Mouse (Mus musculus) heart, postnatal 4 days (tissue): ENCODE measurements around the gene Sebox. TPM values are rescaled to one million over a fixed set of nuclear protein-coding genes. Genes with fewer than 3 reads are reported as not detected.
"Not testable (repeated sequence)": the region's sequence is repeated elsewhere in the genome, so short reads cannot be mapped to it uniquely, and the experiment has no call there.

Experiments
- DNase-seq: peaks from one replicate; pipeline ENCODE4 v3.0.0; 2021
- total RNA-seq, 2 experiments: library from RNA; stranded (reverse); gene quantifications; 2 replicates each; pipeline ENCODE4 v1.2.3; 2021

Sebox gene
- total RNA-seq, 2 experiments from 2014 or later = not detected

DNA sequence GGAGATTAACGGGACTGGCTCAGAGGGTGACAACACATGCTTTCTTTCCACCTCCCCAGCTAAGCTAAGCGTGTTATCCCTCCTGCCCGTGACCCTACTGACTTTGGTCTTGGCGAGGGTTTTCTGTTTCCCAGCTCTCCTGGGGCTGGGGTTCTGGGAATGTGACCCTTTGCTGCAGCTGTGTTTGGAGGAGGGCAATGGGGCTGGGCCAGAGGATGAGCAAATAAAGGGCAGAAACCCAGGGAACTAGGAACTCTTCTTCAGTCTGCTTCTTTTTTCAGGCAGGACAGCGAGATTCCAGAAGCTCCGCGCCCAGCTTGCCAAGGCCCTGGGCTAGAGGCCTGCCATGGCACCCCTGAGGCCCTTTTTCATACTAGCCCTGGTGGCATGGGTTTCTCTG, 4.2 kb upstream of the Sebox start, which contains the start of gene Vtn:
Vtn (plus strand) TSS at position 88 of the 400 bp plus-strand sequence.
- DNase-seq = no peak

DNA sequence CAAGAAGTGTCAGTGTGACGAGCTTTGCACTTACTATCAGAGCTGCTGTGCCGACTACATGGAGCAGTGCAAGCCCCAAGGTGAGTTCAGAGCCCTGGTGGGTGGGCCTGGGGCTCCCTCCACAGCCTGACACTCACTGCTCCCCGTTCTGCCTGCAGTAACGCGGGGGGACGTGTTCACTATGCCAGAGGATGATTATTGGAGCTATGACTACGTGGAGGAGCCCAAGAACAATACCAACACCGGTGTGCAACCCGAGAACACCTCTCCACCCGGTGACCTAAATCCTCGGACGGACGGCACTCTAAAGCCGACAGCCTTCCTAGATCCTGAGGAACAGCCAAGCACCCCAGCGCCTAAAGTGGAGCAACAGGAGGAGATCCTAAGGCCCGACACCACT, 3.7 kb upstream of the Sebox start:
- DNase-seq = no peak

DNA sequence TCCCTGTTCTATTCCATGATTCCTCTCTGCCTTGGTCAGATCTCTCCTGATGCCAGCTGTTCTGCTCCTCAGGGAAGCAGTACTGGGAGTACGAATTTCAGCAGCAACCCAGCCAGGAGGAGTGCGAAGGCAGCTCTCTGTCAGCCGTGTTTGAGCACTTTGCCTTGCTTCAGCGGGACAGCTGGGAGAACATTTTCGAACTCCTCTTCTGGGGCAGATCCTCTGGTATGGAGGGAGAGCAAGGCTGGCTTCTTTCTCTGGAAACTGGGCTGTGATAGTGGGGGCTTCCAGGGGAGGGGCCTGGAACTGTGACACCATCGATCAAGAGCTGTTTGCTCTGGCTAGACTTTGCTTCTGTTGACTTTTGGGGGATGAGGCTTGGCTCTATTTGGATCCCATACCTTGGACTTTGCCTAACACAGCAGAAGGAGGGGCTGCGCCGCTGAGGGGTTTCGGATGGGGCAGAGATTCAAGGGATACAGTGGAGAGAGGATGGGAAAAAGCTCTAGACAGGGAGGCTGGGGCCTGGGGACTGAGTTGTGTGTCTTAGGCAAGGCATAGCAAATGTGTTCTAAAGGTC, 2.5 kb upstream of the Sebox start:
- no peak for DNase-seq

DNA sequence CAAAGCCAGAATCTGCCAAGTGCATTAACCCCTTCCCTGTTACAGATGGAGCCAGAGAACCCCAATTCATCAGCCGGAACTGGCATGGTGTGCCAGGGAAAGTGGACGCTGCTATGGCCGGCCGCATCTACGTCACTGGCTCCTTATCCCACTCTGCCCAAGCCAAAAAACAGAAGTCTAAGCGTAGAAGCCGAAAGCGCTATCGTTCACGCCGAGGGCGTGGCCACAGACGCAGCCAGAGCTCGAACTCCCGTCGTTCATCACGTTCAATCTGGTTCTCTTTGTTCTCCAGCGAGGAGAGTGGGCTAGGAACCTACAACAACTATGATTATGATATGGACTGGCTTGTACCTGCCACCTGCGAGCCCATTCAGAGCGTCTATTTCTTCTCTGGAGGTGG, 1.7 kb upstream of the Sebox start:
- no peak for DNase-seq

DNA sequence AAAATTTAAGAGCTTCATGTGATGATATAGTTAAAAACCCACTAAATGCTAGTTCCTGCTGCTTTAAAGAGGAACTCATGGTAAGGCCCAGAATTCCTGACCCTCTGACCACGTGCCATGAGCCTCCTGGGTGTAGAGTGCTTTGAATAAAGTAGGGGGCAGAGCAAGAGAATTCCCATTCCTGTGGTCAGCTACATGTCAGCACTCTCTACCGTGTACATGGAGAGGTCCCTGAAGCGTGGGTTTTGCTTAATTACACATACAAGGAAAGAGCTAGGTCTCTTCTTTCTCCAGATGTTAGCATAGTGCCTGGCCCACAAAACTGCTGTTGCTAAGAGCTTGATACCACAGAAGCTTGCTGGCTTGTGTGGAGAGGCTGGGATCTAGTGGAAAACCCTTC, 2.2 kb downstream of the Sebox start:
- DNase-seq = no peak

DNA sequence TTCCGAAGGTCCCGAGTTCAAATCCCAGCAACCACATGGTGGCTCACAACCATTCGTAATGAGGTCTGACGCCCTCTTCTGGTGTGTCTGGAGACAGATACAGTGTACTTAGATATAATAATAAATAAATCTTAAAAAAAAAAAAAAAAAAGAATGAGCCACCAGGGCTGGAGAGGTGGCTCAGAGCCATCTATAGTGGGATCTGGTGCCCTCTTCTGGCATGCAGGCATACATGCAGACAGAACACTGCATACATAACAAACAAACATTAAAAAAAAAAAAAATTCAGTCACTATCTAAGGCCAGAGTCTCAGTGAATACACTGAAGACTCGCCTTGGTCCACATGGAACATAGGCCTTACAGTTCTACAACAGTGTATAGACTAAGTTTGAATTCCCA, 5.9 kb downstream of the Sebox start:
- no peak for DNase-seq

DNA sequence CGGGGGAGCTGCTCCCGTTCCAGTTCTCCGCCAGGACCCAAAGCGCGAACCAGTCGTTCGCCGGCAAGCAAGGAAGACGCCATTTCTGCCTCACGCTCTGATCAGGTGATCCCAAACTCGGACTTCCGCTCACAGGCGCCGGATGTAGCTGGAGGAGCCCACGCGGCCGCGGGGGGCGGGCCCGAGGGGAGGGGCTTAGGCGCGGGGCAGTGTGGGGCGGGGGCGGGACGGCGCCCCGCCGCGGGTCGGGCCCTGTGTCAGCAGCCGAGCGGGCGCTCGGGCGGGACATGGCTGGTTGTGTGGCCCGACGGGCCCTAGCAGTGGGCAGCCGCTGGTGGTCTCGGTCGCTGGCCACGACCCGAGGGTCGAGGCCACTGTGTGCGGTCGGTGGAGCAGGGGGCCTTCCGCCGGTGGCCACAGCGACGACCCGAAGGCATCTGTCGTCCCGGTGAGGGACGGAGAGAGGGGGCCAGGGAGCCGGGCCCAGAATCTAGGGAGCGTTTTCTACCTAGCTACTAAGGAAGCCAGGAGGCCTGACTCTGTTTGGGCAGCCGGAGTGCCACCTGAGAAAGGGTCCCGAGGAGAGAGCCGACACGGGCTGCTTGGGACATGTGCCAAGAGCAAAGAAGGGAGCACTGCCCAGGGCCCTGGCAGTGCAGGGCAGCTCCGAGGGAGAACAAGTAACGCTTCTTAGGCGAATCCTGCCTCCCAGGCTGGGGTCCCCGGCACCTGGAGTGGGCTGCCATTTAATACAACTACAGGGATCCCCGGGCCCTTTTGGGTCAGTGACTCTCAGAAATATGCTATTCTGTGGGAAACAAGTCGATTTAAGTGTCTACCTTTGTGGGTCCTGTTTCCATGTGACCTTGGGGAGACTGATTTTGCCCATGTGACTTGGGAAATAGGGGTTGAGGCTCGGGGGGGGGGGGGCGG, 9.0 kb downstream of the Sebox start, which contains the start of the genes Tmem199 and Poldip2:
Tmem199 (minus strand) TSS at position 148 of the 933 bp plus-strand sequence.
Poldip2 (plus strand) TSS at position 169 of the 933 bp plus-strand sequence.
- peak; percentile 92 for DNase-seq

DNA sequence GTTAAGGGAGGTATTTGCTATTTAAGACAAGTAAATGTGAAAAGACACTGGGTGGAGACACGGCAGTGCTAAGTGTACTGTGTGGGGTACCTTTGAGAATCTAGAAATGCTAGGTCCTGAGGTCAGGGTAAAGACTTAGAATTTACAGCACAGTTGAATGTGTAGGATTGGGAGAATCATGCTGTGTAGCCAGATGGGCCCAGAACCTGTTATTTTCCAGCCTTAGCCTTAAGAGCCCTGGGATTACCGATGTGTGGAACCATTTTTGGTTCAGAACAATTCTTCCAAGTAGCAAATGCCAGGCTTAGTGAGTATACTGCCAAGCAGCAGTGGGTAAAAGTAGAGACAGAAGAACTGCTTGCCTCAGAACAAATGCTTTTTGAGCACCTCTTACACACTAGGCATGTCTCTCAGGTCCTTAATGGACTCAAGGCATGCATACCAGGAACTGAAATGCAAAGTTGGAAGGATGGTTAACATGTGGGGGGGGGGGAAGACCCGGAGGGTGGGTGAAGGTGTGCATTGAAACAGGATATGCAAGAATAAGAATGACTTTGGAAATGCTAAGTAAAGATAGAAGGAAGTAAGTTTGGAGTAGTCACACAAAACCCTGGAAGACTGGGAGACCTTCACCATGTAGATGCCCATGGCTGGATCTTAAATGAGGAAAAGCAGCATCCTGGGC, 10.0 kb downstream of the Sebox start:
- DNase-seq = no peak

DNA sequence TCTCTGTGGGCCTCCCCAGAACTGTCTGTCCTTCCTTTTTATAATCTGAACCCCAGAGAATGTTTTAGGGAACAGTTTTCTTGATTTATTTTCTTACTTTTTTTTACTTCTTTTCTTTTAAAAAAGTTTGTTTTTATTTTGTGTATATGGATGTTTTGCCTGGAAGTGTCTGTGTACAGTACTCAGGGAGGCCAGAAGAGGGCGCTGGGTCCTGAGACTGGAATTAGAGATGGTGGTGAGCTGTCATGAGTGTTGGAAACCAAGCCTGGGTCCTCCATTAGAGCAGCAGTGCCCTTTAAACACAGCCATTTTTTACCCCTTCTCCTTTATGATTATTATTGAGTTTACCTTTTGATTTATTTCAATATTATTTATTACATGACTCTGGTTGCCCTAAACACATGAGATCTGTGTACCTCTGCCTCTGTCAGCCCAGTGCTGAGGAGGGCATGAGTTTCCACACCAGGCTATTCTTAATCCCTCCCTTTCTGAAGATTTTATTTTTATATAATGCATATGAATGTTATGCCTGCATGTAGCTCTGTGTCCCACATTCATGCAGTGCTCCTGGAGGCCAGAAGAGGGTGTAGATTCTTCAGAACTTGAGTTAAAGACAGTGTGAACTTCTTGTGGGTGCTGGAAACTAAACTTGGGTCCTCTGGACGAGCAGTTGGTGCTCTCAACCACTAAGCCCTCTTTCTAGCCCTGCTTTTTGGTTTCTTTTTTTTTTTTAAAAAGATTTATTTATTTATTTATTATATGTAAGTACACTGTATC, 12.5 kb downstream of the Sebox start:
- DNase-seq = no peak

DNA sequence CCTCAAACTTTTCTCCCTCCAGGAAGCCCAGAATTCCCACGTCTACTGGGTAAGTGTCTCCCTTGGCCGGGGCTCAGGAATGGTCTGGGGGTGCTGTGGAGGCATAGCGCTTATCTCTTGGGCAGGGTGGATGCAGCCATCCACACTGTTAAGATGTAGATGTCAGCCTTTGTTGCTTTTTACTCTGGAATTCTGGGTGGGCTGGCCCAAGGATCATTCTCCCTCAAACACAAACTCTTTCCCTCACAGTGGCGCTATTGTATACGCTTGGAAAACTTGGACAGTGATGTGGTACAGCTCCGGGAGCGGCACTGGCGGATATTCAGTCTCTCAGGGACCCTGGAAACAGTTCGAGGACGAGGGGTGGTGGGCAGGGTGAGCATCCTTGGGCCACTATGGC, 15.7 kb downstream of the Sebox start:
- no peak for DNase-seq

DNA sequence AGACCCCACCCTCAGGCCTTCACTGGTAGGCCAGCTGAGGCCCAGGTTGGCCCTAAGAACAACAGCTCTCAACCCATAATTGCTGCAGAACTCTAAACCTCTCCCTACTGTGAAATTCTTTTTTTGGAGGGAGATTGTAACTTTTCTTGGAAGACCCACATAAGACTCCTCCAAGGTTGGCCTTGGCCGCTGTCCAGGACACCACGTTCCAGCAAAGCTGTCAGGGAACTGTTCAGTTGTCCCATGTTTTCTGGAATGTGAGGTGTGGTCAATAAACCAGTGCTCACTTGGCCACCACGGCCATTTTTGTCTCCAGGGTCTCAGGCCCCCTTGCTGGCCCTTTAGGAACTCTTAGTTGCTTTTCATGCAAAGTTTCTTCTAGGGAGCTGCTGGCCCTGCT, 18.6 kb downstream of the Sebox start:
- no peak for DNase-seq

DNA sequence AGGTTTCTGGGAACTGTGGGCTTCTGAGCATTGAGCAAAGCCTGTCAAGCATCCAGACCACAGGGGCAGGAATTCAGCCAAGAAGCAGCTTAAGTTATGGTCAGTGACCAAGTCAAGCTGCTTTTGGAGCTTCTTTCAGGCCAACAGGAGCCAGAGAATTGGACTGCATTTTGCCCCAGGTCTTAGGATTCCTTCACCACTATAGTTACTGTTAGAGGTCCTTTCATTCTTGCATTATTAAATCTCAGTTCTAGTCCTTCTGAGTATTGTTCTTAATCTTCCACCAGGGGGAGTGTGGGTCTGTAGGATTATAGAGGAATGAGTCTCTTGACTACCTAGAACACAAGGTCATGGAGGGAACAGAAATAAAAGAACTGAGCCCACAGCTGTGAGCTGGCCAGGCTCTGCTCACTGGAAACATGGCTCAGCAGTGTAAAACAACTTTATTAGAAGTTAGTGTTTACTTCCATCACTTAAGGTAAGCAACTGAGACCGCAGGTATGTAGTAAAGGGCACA, 19.3 kb downstream of the Sebox start:
- no peak for DNase-seq

DNA sequence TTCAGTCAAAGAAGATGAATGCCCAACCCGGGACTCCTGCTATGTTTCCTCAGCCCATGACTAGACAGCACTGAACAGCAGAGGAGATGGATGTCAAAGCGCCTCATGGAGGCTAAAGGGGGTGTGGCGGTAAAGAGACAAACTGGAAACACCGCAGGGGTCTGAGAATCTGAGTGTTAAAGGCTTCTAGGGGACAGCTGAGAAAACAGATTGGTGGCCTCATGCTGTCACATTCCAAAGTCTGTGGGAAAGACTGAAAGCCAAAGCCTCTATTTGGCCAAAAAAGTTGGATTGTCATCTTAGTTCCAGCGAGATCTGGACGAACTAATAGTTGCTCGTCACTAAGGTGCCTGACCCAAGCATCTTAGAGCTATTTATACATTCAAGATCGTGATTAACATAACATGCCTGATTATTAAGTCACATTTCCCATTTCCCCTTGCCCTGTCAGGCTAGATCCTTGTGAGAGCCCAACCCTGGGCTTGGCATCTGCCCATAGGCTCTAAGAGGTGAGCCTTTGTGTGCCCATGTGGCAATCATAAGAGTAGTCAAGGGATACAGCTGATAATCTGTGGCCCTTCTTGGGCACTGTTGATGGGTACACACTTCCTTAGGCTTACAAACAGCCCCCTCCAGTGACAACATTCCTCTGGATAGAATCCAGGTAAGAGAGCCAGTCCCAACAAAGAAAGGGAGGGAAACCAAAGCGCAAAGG, 20.2 kb downstream of the Sebox start:
- no peak for DNase-seq

DNA sequence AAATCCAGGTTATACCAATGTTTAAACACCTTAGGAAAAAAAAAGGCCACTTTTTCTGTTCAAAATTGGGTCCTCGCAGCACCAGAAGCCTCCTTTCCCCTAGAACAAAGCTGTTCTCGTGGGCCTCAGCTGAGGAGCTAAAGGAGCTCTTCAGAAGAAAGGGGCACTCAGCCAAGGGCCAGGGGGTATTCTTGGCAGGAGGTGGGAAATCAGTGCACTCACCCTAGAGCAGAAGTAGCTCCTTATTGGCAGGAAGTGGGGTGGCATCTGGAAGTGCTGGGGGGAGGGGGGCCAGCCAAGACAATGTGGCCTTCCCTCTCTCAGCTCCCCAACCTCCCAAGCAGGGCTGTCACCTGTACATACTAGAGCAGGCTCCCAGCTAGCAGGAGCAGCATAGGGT, 21.6 kb downstream of the Sebox start:
- no peak for DNase-seq

DNA sequence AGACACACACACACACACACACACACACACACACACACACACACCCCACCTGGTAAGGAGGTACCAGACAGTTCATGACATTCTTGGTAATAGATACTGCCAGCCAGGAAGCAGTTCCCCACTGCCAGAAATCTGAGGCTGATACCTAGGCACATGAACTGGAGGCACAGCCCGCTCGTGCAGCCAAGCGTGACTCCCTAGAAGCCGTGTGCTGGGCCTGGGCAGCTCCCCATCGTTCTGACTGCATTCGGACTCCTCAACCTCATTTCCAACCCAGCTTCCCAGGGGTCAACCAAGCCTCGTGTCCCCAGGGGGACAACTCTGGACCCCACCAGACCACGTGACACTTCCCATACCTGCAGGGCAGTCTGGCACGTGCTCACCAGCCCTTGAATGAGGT, 25.5 kb downstream of the Sebox start:
- DNase-seq = no peak

DNA sequence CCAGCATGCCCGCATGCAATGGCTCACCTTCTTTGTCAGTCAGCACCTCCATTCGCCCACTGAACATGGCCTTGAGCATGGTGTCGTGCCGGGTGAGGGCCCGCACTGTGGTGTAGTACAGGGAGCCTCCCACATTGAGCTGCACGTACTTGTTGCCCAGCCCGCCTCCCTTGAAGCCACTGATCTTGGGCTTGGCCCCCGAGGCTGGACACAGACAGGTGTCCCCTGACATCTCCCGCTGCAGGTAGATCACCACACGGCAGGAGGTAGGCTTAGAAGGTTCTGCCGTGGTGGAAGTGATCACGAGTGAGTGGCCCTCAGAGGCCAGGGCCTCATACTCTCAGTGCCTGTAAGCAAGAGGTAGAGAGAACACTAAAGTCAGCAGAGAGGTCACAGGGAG, 26.8 kb downstream of the Sebox start:
- DNase-seq = no peak

DNA sequence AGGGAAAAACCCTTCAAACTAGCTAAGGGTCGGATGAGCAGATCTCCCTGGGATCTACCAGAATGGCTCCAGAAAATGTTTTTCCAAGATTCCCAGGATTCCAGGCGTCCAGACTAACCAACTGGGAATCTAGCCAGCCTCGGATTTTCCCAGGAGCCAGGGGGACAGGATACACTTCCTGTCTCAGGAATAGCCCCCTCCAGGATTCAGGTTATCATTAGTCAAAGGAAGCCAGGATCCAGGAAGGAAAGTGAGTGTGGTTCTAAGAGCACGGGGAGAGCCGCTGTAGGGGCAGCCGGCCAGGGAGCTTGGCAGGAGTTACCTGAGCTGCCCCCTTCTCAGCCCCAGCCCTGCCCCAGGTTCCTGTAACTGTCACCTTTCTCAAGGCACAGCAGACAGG, 27.8 kb downstream of the Sebox start:
- peak; percentile 73 for DNase-seq

DNA sequence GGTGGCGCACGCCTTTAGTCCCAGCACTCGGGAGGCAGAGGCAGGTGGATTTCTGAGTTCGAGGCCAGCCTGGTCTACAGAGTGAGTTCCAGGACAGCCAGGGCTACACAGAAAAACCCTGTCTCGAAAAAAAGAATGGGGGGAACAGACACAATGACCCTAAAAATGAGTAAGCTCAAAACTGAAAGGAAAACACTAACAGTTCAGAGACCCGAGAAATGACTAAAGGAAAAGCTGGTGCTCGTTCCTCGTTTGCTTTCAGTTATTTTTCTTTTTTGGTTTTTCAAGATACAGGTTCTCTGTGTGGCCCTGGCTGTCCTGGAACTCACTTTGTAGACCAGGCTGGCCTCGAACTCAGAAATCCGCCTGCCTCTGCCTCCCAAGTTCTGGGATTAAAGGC, 28.3 kb downstream of the Sebox start:
- not testable (repeated sequence) for DNase-seq

DNA sequence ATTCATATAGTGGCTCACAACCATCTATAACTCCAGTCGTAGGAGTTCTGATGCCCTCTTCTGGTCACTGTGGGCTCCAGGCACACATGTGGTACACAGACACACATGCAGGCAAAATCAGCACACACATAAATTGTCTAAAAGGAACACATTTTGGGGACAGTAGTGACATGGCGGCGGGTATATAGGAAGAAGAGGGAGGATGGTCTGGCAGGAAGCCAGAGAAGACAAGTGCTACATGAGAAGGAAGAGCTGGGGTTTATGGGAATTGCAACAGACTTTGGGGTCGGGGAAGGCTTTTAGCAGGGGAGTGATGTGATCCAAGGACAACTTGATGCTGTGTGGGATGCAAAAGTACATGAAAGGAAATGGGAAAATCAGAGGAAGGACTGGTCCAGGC, 31.3 kb downstream of the Sebox start:
- DNase-seq = no peak

DNA sequence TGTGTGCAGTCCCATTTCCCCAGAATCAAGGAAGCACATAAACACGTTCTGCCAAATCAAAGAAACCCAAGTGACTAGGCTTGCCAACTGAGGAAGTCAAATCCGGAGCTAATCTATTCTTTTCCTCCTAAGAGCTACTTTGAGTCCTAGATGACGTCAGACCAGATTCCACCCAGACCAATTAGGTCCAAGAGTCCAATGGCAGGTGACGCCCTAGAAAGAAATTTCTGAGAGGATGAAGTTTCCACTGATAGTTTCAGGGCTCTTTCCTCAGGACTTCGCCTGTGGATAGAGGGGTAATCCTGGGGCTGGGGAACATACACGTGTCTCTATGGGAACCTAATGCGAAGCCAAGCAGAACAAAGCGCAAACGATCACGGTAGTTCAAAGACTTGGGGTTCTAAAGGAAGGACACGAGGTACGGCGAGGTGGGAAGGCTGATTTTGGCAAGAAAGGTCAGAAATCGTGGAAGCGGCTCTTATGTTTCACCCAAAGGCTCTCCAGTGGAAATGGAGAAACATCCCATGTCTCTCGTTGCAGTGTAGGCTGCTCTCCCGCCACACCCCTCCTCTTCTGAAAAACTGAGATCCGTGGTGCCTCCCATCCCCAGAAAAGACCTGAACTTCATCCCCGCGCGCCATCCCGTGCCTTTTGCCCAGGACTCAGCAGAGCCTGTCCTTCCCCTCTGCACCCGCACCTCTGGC, 32.3 kb downstream of the Sebox start:
- DNase-seq = peak; percentile 53
